Mouse (Mus musculus) forebrain, embryonic 13.5 days (tissue): ENCODE measurements around the gene Immp2l. TPM values are rescaled to one million over a fixed set of nuclear protein-coding genes. Genes with fewer than 3 reads are reported as not detected.

ENCODE experiments used
- ATAC-seq: fragments of 200-750 bp; cut with Nextera tagmentation; 2 replicates; pipeline ENCODE4 v1.8.0; 2017
- H3K27ac ChIP-seq: fragments of 300-500 bp; sonication (generic); 2 replicates; pipeline ENCODE4 v1.5.1; 2015; ENCODE audit warnings: inconsistent platforms, mild to moderate bottlenecking, moderate library complexity
- H3K27me3 ChIP-seq: fragments of 300-500 bp; sonication (generic); 2 replicates; pipeline ENCODE4 v1.6.1; 2015; ENCODE audit warnings: mild to moderate bottlenecking, inconsistent platforms
- H3K36me3 ChIP-seq: fragments of 300-500 bp; sonication (generic); 2 replicates; pipeline ENCODE4 v1.6.1; 2015; ENCODE audit warnings: mild to moderate bottlenecking, inconsistent platforms; ENCODE audit not compliant: poor library complexity, severe bottlenecking
- H3K4me1 ChIP-seq: fragments of 300-500 bp; sonication (generic); 2 replicates; pipeline ENCODE4 v1.6.1; 2015; ENCODE audit warnings: inconsistent platforms
- H3K4me2 ChIP-seq: fragments of 300-500 bp; sonication (generic); 2 replicates; pipeline ENCODE4 v1.6.1; 2015; ENCODE audit warnings: inconsistent platforms, mild to moderate bottlenecking, moderate library complexity
- H3K4me3 ChIP-seq: fragments of 300-500 bp; sonication (generic); 2 replicates; pipeline ENCODE4 v1.5.1; 2015; ENCODE audit warnings: mild to moderate bottlenecking, inconsistent platforms
- H3K9ac ChIP-seq: fragments of 300-500 bp; sonication (generic); 2 replicates; pipeline ENCODE4 v1.6.1; 2015; ENCODE audit warnings: mild to moderate bottlenecking, inconsistent platforms
- H3K9me3 ChIP-seq: fragments of 300-500 bp; sonication (generic); replicated peaks from 2 replicates; pipeline ENCODE4 v1.6.1; 2016; ENCODE audit warnings: inconsistent platforms
- WGBS: fragments of 180-500 bp; shearing (Covaris S2); methylation state at CpG from one replicate; pipeline ENCODE4 v1.1.7; 2015; 5-methylcytosine and 5-hydroxymethylcytosine counted together
- polyA plus RNA-seq: library from polyadenylated mRNA; unstranded; fragments of >200 nt; fragmentation: Nextera tagmentation; extraction: Ambion mirVana; gene quantifications from 2 replicates; pipeline ENCODE4 v1.2.1, GENCODE M21; 2015

The Immp2l gene
- polyA plus RNA-seq, 1 experiment from 2014 or later = 5.3 TPM

DNA sequence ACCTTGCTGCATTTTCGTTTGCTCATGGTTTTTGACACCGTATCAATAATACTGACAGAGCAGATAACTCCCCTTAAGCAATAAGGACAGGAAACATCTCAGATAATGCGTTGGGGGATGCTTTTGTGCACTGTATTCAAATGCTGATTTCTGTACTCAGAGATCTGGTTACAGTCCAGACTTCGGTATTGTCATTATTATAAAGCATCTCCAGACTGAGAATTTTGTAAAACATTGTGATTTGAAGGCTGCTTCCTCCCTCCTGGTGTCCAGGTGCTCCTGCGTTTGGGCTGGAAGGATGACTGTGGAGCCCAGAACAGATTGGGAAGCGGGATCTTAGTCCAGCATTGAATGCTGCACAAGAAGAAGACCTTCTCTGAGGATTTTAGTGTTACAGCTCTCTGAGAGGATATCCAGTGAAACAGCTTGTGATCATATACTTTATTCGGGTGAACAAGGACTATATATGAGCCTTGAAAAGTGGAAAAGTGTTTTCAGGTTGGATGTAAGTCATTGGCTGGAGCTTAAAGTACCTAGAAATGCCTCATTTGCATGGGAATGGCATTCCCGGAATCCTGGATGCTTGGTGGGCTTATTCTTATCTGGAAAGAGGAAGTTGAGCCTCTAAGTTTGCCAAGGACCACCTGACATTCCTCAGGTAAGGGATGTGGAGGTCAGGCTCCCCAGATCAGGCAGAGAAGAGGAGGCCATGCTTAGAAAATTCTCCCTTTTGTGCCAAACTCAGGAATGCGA, 28.1 kb upstream of the Immp2l start:
- 78% methylated on average over 9 of the region's 9 CpGs for WGBS
- Histone ChIP-seq H3K36me3 (no peaks in the 10 kb centered on the region), H3K27ac (no peak overlapping the region), H3K9me3 (no peaks in the 10 kb centered on the region), H3K27me3 (no peaks in the 10 kb centered on the region), H3K4me2 (no peak overlapping the region), H3K9ac (no peak overlapping the region), H3K4me3 (no peak overlapping the region), H3K4me1 (no peaks in the 10 kb centered on the region; the same call in 1 of the 2 replicates)
- no peak for ATAC-seq

DNA sequence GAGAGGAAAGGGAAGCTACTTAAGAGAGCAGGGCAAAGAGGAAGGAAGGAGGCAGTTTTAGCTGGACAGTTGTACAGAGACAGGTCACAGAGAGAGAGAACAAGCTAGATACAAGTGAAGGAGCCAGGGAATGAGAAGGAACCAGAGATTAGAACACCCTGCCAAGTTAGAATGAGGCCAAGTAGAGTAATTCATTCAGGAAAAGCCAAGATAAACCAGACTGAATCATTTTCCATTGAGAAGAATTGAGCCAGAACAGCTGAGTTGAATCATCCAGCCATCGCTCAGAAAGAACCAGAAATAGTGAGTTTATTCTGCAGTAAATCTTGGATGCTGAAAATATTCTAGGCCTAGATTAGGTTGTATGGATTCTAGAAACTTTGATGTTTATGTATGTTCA, 1.4 kb upstream of the Immp2l start:
- Histone ChIP-seq H3K4me3 (no peak overlapping the region), H3K4me2 (no peak overlapping the region), H3K9me3 (no peaks in the 10 kb centered on the region; the same call in 1 of the 2 replicates), H3K9ac (no peak overlapping the region), H3K36me3 (no peaks in the 10 kb centered on the region), H3K27me3 (no peaks in the 10 kb centered on the region), H3K4me1 (peaks cover 6% of the 10 kb centered on the region), H3K27ac (no peak overlapping the region)
- WGBS = 93% methylated on average over 1 of the region's 1 CpGs
- ATAC-seq = no peak

DNA sequence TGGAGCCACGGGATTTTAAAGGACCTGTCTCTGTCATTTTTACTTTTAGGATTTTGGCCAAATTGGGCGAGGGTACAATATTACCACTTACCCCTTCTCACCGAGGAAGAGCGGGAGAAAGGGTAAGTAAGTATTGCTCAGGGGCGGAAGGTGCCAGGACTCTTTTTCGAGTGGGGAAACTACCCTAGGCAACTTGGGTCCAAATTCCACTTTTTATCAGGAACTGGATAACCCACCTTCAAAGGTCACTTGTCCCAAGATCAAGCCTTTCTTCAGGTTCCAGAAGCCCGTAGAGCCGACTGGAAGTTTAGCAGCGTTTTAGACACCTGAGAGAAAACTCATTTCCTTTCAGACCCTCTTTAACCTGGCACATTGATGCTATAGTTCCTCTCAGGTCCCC, 622 bp downstream of the Immp2l start:
- Histone ChIP-seq H3K27me3 (no peaks in the 10 kb centered on the region), H3K27ac (no peak overlapping the region), H3K4me2 (peak overlapping the region; percentile 70), H3K36me3 (no peaks in the 10 kb centered on the region), H3K9ac (peak overlapping the region; percentile 76), H3K4me1 (peaks cover 6% of the 10 kb centered on the region), H3K9me3 (no peaks in the 10 kb centered on the region; the same call in 1 of the 2 replicates), H3K4me3 (peak overlapping the region; percentile 61)
- WGBS = 12% methylated on average over 9 of the region's 9 CpGs
- no peak for ATAC-seq

DNA sequence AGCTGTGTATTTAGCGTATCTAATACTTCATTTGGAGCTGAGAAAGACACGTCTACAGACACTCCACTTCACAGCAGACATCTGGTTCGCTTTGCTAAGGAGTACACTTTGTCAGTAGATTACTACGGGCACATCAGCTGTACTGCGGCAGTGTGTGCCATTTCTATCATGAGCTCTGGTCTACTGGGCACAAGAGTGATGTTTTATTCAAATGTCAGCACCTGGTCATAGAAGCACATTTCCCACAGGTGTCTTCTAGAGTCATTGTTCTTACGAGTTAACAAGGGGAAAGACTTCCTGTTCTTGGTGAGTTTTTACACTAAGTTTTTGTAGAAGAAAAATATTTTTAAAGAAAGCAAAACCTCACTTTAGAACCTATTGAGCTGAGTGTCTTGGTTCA, 3.6 kb downstream of the Immp2l start:
- Histone ChIP-seq H3K36me3 (no peaks in the 10 kb centered on the region), H3K4me3 (no peak overlapping the region), H3K4me2 (no peak overlapping the region), H3K4me1 (peaks cover 6% of the 10 kb centered on the region), H3K27ac (no peak overlapping the region), H3K9ac (no peak overlapping the region), H3K9me3 (no peaks in the 10 kb centered on the region), H3K27me3 (no peaks in the 10 kb centered on the region)
- 91% methylated on average over 6 of the region's 6 CpGs for WGBS
- no peak for ATAC-seq

DNA sequence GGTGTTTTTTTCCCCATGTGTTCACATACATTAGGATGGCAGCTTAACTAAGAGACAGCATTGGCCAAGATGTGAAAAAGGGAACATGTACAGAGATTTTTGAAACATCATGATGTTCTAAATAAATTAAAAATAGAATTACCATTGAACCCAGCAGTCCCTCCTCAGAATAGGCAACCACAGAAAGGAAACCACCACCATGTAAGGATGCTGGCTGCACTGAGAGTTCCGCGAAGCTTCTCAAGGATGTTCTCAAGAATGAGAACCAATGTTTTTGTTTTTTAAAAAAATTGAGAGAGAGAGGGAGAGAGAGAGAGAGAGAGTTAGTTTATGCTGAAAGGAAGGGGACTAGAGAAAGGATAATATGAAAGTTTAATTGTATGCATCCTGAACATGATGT, 7.2 kb downstream of the Immp2l start:
- H3K27me3 ChIP-seq = no peaks in the 10 kb centered on the region
- no peak overlapping the region for H3K9ac ChIP-seq
- H3K9me3 ChIP-seq = peaks cover 7% of the 10 kb centered on the region; the same call in 1 of the 2 replicates
- H3K27ac ChIP-seq = no peak overlapping the region
- no peaks in the 10 kb centered on the region for H3K36me3 ChIP-seq
- no peaks in the 10 kb centered on the region for H3K4me1 ChIP-seq
- H3K4me2 ChIP-seq = no peak overlapping the region
- WGBS = 98% methylated on average over 2 of the region's 2 CpGs
- no peak overlapping the region for H3K4me3 ChIP-seq
- no peak for ATAC-seq

DNA sequence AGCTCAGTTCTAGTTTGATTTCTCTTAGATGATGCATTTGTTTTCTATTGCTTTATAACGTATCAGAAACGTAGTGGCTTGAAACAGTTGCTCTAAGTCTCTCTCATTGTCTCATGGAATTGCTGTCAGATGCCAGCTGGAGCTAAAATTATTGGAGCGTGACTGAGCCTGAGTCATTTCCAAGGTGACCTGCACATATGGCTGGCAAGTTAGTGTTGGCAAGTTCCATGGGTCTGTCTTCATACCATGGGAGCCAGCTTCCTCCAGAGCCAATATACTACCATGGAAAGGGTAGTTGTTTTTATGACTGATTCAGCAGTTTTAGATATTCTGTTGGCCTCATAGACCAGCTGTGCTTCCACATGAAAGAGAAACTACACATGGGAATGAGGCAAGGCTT, 9.3 kb downstream of the Immp2l start:
- peaks cover 7% of the 10 kb centered on the region; the same call in 1 of the 2 replicates for H3K9me3 ChIP-seq
- no peak overlapping the region for H3K9ac ChIP-seq
- WGBS = 83% methylated on average over 3 of the region's 3 CpGs
- no peak overlapping the region for H3K4me3 ChIP-seq
- H3K36me3 ChIP-seq = no peaks in the 10 kb centered on the region
- no peak overlapping the region for H3K27ac ChIP-seq
- no peak overlapping the region for H3K4me2 ChIP-seq
- H3K4me1 ChIP-seq = no peaks in the 10 kb centered on the region
- no peaks in the 10 kb centered on the region for H3K27me3 ChIP-seq
- no peak for ATAC-seq

DNA sequence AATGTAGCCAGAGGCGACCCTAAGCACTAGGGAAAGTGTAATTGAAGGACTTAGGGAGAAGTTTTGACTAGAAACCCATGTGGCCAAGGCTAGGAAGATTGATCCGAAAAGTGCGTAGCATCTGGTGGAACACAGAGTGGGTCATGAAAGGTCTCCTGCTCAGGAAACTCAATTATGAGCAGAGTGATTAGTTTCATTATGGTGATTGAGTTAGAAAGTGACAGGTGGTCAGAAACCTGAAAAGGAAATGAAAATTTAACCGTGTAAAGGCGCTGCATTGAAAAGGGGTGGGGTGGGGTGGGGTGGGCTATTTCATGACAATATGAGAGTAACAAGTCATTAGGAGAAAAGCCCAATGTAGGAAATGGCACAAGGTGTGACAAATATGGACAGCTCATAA, 15.9 kb downstream of the Immp2l start:
- H3K4me2 ChIP-seq = no peak overlapping the region
- H3K4me3 ChIP-seq = no peak overlapping the region
- H3K27me3 ChIP-seq = no peaks in the 10 kb centered on the region
- no peak overlapping the region for H3K27ac ChIP-seq
- no peak for ATAC-seq
- 76% methylated on average over 5 of the region's 5 CpGs for WGBS
- H3K36me3 ChIP-seq = no peaks in the 10 kb centered on the region
- H3K9me3 ChIP-seq = no peaks in the 10 kb centered on the region
- no peak overlapping the region for H3K9ac ChIP-seq
- H3K4me1 ChIP-seq = no peaks in the 10 kb centered on the region

DNA sequence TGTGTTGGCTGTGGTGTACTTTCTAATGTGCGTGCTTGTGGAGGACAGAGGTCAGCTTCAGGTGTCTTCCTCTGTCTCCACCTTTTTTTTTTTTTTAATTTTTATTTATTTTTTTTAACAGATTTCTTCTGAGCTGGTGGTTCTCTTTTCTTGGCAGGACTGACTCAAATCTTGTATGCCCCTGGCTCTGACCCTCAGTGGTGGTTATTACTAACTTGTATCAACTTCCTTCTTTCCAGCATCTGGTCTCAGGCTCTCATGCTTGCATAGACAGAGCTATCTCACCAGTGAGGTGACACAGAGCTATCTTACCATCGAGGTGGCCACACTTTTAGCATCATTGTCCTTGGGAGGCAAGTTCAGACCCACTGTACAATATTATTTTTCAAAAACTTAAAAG, 17.8 kb downstream of the Immp2l start:
- Histone ChIP-seq H3K9ac (no peak overlapping the region), H3K4me1 (no peaks in the 10 kb centered on the region), H3K36me3 (no peaks in the 10 kb centered on the region), H3K9me3 (no peaks in the 10 kb centered on the region), H3K4me2 (no peak overlapping the region), H3K27ac (no peak overlapping the region), H3K27me3 (no peaks in the 10 kb centered on the region), H3K4me3 (no peak overlapping the region)
- 87% methylated on average over 2 of the region's 2 CpGs for WGBS
- ATAC-seq = no peak

DNA sequence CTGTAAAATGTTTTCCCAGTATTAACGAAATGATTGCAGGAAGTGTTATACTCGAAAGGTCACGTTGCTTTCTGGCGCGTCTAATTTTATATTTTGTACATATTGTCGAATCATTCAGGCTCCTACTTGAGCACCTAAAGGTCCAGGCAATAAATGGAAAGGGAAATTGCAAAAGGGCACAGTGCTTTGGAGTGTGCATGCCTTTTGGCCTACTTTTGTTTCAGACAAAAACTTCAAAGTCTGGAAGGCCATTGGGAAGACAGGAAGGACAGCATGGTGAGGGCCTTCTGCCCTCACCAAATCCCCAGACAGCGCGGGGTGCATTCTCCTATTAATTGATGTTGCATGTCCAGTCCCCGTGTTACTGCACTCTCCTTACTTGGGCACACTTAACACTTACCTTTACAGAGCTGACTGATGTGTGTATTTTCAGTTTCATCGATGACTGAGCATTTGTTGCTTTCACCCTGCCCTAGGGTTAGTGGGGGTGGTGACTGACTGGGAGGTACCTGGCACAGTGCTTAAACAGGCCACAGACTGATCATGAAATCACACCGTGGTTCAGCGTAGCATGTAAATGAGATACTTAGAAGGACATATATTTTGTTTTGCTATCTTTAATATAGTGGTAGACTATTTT, 20.7 kb downstream of the Immp2l start:
- H3K27me3 ChIP-seq = no peaks in the 10 kb centered on the region
- ATAC-seq = no peak
- H3K4me1 ChIP-seq = no peaks in the 10 kb centered on the region
- no peak overlapping the region for H3K4me2 ChIP-seq
- H3K4me3 ChIP-seq = no peak overlapping the region
- WGBS = 88% methylated on average over 12 of the region's 12 CpGs
- no peaks in the 10 kb centered on the region for H3K36me3 ChIP-seq
- no peaks in the 10 kb centered on the region for H3K9me3 ChIP-seq
- no peak overlapping the region for H3K27ac ChIP-seq
- H3K9ac ChIP-seq = no peak overlapping the region

DNA sequence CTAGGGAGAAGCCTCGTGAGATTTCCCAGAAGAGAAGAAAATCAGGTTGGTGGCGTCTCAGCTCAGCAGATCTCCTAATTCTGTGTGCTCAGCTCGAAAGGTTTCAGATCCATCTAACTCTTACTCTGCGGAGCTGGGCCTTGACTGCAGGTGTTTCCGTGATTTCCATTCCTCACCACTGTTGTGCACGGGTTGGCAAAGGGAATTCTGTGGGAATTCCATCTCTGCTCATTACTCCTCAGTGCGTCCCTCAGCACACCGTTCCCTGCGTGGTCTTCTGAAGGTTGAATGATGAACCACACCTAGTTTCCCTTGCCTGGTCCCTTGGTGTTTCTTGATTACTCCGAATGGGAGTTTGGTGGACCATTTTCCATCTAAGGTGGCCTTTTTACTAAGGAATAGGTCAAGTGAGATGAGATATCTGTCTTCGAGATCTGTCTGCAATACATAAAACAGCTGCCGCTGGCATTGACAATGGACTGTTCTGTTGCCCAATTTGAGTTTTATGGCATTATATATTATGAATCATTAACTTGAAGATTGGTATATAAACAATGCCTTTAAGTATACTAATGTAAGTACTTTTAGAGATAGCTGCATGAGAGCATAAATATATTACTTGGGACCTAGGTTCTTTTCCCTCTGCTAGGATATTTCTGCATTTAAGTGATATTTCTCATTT, 23.3 kb downstream of the Immp2l start:
- Histone ChIP-seq H3K4me3 (no peak overlapping the region), H3K27me3 (no peaks in the 10 kb centered on the region), H3K36me3 (no peaks in the 10 kb centered on the region), H3K4me2 (no peak overlapping the region), H3K4me1 (no peaks in the 10 kb centered on the region), H3K9me3 (no peaks in the 10 kb centered on the region), H3K27ac (no peak overlapping the region), H3K9ac (no peak overlapping the region)
- no peak for ATAC-seq
- 90% methylated on average over 12 of the region's 12 CpGs for WGBS

DNA sequence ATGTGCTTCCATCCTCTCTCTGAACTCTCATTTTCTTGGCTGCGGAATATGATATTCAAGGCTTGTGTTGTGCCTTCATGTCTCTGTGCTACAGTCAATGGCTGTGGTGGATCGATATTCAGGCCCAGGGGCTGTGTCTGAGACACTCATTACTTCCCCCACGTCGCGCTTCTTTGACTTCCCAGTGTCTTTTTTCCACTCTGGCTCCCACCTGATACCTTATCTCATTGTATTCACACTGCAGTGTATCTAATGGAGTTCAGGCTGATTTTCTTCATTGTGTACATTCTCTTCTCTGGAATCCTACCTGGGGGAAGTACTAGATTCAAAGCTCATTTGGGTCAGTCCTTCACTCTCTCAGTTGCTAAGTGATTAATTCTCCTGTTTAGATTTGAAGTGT, 27.1 kb downstream of the Immp2l start:
- Histone ChIP-seq H3K9ac (no peak overlapping the region), H3K27ac (no peak overlapping the region), H3K4me1 (no peaks in the 10 kb centered on the region), H3K4me3 (no peak overlapping the region), H3K9me3 (no peaks in the 10 kb centered on the region), H3K36me3 (no peaks in the 10 kb centered on the region), H3K27me3 (no peaks in the 10 kb centered on the region), H3K4me2 (no peak overlapping the region)
- WGBS = 91% methylated on average over 5 of the region's 5 CpGs
- ATAC-seq = no peak

DNA sequence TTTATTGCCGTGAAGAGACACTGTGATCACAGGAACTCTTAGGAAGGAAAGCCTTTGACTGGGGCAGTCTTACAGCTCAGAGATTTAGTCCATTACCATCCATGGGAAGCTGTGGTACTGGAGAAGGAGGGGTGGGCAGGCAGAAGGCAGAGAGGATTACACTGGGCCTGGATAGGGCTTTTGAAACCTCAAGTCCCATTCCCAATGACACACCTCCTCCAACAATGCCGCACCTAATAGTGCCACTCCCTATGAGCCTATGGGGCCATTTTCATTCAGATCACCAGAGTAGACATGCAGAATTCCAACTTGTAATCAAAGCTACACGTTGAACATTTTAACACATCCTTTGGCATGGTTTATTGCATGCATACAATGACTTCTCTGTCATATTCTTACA, 29.0 kb downstream of the Immp2l start:
- Histone ChIP-seq H3K4me1 (no peaks in the 10 kb centered on the region), H3K4me3 (no peak overlapping the region), H3K27ac (no peak overlapping the region), H3K36me3 (no peaks in the 10 kb centered on the region), H3K9me3 (no peaks in the 10 kb centered on the region), H3K9ac (no peak overlapping the region), H3K27me3 (no peaks in the 10 kb centered on the region), H3K4me2 (no peak overlapping the region)
- no peak for ATAC-seq
- 83% methylated on average over 3 of the region's 3 CpGs for WGBS
